In genomic region chr6:121299954-121300353, GRCm38 (mm10) we compare ENCODE assay signal across 7 mouse cellular contexts. TPM values are rescaled to one million over a fixed set of nuclear protein-coding genes. Genes with fewer than 3 reads are reported as not detected.
DNase-seq lines count a peak whose midpoint lies in the region; ATAC-seq and TF ChIP-seq lines count a peak whose summit lies in the region.

TSS of gene Slc6a13 (plus strand) at chr6:121300227.

- no peak within 1 kb of the TSS for H3K4me2 ChIP-seq in forebrain, postnatal 0 days (ENCODE audit: low read depth)
- H3K4me2 ChIP-seq in liver, embryonic 16.5 days (ENCODE audit: low read depth, low read length) = peak within 1 kb of the TSS; percentile 4

- no peaks in the 10 kb centered on the region for H3K9me3 ChIP-seq in forebrain, postnatal 0 days (ENCODE audit: low read length)
- no peaks in the 10 kb centered on the region for H3K9me3 ChIP-seq in liver, embryonic 16.5 days (replicated peaks; ENCODE audit: control insufficient read depth, low read length)

- ATAC-seq in forebrain, postnatal 0 days = no peak
- peak; percentile 76 for ATAC-seq in liver, embryonic 16.5 days (ENCODE audit: low read depth)

- H3K4me1 ChIP-seq in forebrain, postnatal 0 days (ENCODE audit: insufficient read depth) = no peaks in the 10 kb centered on the region
- no peaks in the 10 kb centered on the region; the same call in none of the 2 replicates for H3K4me1 ChIP-seq in liver, embryonic 16.5 days (ENCODE audit: control insufficient read depth, low read depth, low read length)

- TF ChIP-seq CTCF in forebrain, postnatal 0 days (IDR thresholded peaks at IDR 0.05; ENCODE audit: low read depth) = no peak

- 12% methylated on average over 11 of the region's 11 CpGs for WGBS in forebrain, postnatal 0 days
- WGBS in liver, embryonic 16.5 days (ENCODE audit: insufficient replicate concordance) = 14% methylated on average over 11 of the region's 11 CpGs

- peak; percentile 36 for DNase-seq in ES-CJ7 (ENCODE audit: low read depth, low spot score)
- peak; percentile 64 for DNase-seq in ZHBTc4 (ENCODE audit: low read depth, low spot score)
- DNase-seq in forebrain, postnatal 0 days = no peak
- DNase-seq in kidney, adult 9 months = peak; percentile 77
- DNase-seq in thymus, postnatal 10 days (ENCODE audit: low spot score in 2 of 2) = no peak
- no peak for DNase-seq in B cell, adult 2 months

- H3K36me3 ChIP-seq in forebrain, postnatal 0 days (ENCODE audit: insufficient read depth) = no peaks in the 10 kb centered on the region
- H3K36me3 ChIP-seq in liver, embryonic 16.5 days (ENCODE audit: control insufficient read depth, insufficient read depth) = no peaks in the 10 kb centered on the region

- no peaks in the 10 kb centered on the region for H3K27me3 ChIP-seq in forebrain, postnatal 0 days (ENCODE audit: insufficient read depth, low read length)
- no peaks in the 10 kb centered on the region for H3K27me3 ChIP-seq in liver, embryonic 16.5 days (ENCODE audit: control insufficient read depth, insufficient read depth, low read depth, low read length)

- H3K9ac ChIP-seq in forebrain, postnatal 0 days = no peak within 1 kb of the TSS
- no peak within 1 kb of the TSS for H3K9ac ChIP-seq in liver, embryonic 16.5 days (ENCODE audit: low read depth, low read length)

- H3K4me3 ChIP-seq in forebrain, postnatal 0 days (ENCODE audit: low read depth, low read length) = no peak within 1 kb of the TSS
- peak within 1 kb of the TSS; percentile 27 for H3K4me3 ChIP-seq in liver, embryonic 16.5 days (ENCODE audit: low read depth, low read length)

- H3K27ac ChIP-seq in forebrain, postnatal 0 days (ENCODE audit: low read depth, low read length) = no peak within 1 kb of the TSS
- H3K27ac ChIP-seq in liver, embryonic 16.5 days (ENCODE audit: low read length) = peak within 1 kb of the TSS; percentile 21; the same call in 1 of the 2 replicates

RNA-seq across cellular contexts. Expression of gene Slc6a13, which starts in this region (rescaled TPM):
- total RNA-seq in forebrain, postnatal 0 days (2014; rRNA removed) = 40.2 and 45.7 TPM in 2 replicates
- polyA plus RNA-seq in forebrain, postnatal 0 days (2015; fragmentation: Nextera tagmentation; extraction: Ambion mirVana) = 43.5 and 45.9 TPM in 2 replicates
- polyA plus RNA-seq in liver, embryonic 16.5 days (2015; fragmentation: Nextera tagmentation; extraction: Ambion mirVana) = 40.1 and 43.3 TPM in 2 replicates

Comparison
In these comparisons a context has a peak if more than half of its experiments do, and no peak if none do; other contexts are left out.
1. DNase-seq: peak in ES-CJ7 (single experiment), ZHBTc4 (single experiment) and kidney, adult 9 months (single experiment); none in forebrain, postnatal 0 days (single experiment), thymus, postnatal 10 days (0 of 2) and B cell, adult 2 months (0 of 2).